Mouse (Mus musculus) spleen, embryonic (tissue): Measurements from ENCODE around the gene Kdm6a.

Experiments
- CTCF ChIA-PET: fragments of 350-600 bp; sonication (Branson Sonifier 250); formaldehyde crosslinking; loops from one replicate; lab custom pipeline; 2022; lab: Charles Lee

Gene Kdm6a

GRCm38 (mm10) chrX:18162192-18162857, at the start of gene Kdm6a:
Kdm6a (plus strand) TSS chrX:18162575.
- CTCF ChIA-PET, result no interaction called here

DNA sequence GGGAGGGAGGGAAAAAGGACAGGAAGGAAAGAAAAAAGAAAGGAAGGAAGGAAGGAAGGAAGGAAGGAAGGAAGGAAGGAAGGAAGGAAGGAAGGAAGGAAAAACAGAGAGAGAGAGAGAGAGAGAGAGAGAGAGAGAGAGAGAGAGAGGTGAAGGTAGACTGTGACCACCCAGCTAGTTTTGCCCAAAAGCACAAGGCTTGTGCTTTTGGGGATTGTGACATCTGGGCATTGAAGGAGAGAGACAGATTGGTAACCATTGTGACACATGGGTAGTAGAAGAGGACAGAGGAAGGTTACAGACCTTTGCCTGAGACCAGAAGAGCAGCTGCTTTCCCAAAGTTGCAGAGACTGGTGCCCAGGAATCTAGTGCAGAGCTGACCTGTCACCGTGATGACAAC, 16.8 kb upstream of the Kdm6a start, which contains the start of gene Dusp21:
Gene Dusp21, plus strand, starts transcription at position 301 of the 400 bp plus-strand sequence.
- CTCF ChIA-PET, result no interaction called here

DNA sequence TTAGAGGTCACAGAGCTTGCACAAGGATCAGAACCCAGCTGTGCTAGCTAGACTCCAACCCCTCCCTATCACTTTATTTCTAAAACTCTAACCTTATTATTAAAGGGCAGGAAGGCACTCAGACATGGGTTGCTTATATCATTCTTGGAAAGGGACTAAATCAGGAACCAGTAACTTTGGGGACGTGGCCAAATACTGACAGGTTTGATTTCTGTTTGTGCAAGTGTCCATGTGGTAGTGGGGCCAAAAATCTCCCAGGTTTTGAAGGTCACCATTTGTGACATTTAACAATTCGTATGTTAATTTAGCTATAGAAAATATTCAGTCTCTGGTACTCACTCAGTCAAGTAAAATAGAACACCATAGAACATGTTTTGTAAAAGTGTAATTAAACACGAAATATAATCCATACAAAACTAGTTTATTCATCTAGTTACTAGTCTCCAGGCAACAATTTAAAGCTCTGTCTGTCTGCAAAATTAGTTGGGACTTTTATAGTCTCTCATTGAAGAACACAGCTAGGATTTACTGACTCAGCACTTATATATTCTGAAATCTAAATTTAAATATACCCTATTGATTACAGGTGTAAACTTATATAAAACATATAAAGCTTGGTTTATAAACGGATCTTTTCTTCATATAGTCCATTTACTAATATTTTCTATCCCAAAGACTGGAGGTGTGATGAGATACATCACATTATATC, 1.5 kb upstream of the Kdm6a start:
- CTCF ChIA-PET, result no interaction called here

GRCm38 (mm10) chrX:18161796-18162191, 581 bp upstream of the Kdm6a start:
- CTCF ChIA-PET, result no interaction called here

DNA sequence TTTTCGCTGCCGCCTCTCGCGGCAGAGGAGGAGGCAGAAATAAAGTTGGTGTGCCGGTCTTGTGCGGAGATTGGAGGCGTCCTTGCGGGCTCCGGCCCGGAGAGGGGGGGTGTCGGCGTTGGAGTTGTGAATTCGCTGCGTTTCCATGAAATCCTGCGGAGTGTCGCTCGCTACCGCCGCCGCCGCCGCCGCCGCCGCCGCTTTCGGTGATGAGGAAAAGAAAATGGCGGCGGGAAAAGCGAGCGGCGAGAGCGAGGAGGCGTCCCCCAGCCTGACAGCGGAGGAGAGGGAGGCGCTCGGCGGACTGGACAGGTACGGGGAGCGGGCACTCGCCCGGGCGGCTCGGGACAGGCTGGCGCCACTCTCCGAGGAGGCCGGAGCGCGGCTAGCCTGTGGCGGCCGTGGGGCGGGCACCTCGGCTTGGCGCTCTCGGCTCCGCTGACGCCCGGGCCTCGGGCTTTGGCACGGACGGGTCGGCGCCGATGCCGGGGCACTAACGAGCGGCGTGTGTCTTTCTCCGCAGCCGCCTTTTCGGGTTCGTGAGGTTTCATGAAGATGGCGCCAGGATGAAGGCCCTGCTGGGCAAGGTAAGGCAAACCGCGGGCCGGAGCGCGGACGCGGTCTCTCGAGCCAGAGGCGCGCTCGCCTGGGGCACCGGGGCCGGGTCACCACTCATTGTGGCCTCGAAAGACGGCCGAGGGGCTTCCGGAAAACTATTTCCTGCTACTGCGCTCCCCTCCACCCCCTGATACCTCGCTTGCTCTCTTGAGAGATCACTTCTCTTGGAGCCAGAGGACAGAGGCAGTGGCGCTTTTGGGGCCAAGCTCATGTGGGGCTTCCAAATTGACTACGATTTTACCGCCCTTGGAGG, 721 bp downstream of the Kdm6a start:
- CTCF ChIA-PET, result no interaction called here

- CTCF ChIA-PET, result no interaction called here
Measured at GRCm38 (mm10) chrX:18163917-18164624, 1.7 kb downstream of the Kdm6a start.

DNA sequence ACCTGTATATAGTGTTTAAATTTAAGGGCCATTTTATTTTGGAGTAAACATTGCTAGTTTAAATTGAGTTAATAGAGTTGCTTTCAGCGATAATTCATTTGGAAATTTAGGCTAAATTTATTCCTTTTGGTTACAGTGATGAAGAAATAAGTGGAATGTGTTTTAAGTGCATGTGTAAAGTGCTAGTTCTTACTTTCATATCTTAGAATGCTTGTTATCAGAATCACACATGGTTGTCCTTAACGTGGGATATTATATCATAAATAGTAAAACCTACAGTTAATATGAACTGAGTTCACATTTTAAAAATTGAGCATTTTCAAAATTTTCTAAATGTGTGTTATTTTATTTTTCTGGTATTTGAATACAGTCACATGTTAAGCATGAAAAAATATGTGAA, 2.7 kb downstream of the Kdm6a start:
- CTCF ChIA-PET, result no interaction called here

- CTCF ChIA-PET, result no interaction called here
Measured at GRCm38 (mm10) chrX:18166961-18167360, 4.6 kb downstream of the Kdm6a start.

GRCm38 (mm10) chrX:18168940-18169339, 6.6 kb downstream of the Kdm6a start:
- CTCF ChIA-PET, result interaction anchor here (0.6 kb wide), 1 partner anchor 22 kb away, joined by 3 read pairs; no protein-coding TSS in a partner anchor

GRCm38 (mm10) chrX:18174831-18175230, 12.5 kb downstream of the Kdm6a start:
- CTCF ChIA-PET, result no interaction called here

GRCm38 (mm10) chrX:18177803-18178202, 15.4 kb downstream of the Kdm6a start:
- CTCF ChIA-PET, result no interaction called here

GRCm38 (mm10) chrX:18179492-18179891, 17.1 kb downstream of the Kdm6a start:
- CTCF ChIA-PET, result no interaction called here

DNA sequence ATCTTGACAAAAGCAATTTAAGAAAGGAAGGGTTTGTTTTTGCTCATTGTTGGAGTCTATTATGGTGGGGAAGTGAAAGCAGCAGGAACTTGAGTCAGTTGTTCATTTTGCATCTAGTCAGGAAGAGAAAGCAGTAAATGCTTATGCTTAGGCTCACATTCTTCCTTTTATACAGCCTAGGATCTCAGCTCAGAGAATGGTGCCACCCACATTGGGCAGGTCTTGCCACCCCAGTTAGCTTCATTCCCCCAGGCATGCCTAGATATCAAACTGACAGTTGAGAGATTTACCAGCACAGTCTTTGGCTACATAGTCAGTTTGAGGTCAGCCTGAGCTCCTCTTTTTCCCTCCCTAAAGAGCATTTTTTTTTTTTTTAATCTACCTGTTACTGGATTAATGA, 24.8 kb downstream of the Kdm6a start:
- CTCF ChIA-PET, result no interaction called here

DNA sequence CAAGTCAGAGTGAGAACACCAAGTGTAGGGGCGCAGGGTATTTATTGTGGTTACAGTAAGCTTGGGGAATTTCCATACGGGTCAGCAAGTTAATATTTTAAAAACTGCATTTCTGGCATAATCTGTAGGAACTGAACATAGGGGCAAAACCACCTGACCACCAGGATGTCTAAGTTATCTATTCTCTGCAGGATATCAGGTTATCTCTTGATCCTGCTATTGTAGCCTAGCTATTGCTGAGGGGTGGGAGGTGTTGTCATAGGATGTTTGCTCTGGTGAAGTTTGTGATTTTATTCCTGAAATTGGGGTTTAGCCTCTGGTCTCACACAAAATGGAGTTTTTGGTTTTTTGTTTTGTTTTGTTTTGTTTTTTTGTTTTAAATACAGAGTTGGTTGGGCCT, 25.9 kb downstream of the Kdm6a start:
- CTCF ChIA-PET, result no interaction called here

GRCm38 (mm10) chrX:18239572-18239971, 77.2 kb downstream of the Kdm6a start:
- CTCF ChIA-PET, result no interaction called here

DNA sequence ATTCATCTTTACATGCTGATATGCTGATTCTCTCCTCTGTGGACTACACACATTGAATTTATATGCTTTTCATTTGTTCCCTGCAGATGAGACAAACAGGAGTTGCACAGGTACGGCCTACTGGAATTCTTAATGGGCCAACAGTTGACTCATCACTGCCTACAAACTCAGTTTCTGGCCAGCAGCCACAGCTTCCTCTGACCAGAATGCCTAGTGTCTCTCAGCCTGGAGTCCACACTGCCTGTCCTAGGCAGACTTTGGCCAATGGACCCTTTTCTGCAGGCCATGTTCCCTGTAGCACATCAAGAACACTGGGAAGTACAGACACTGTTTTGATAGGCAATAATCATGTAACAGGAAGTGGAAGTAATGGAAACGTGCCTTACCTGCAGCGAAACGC, 88.2 kb downstream of the Kdm6a start:
- CTCF ChIA-PET, result no interaction called here

DNA sequence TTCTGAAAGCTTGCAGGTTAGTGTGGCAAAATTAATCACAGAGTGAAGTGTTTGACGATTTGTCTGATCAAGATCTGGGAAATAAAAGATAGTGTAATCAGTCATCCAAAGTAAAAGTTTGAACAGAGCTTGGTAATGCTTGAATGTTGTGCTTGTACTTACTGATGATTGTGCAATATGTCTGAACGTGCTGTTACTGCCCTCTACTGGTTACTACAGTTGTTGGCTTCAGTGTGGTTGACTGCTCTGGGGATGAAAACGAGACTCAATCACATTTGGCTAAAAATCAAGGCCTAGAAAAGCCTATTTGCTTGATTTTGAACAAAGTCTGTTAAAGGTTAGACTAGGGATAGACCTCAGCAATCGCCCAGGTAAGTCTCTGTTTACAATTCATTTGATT, 92.4 kb downstream of the Kdm6a start:
- CTCF ChIA-PET, result no interaction called here

DNA sequence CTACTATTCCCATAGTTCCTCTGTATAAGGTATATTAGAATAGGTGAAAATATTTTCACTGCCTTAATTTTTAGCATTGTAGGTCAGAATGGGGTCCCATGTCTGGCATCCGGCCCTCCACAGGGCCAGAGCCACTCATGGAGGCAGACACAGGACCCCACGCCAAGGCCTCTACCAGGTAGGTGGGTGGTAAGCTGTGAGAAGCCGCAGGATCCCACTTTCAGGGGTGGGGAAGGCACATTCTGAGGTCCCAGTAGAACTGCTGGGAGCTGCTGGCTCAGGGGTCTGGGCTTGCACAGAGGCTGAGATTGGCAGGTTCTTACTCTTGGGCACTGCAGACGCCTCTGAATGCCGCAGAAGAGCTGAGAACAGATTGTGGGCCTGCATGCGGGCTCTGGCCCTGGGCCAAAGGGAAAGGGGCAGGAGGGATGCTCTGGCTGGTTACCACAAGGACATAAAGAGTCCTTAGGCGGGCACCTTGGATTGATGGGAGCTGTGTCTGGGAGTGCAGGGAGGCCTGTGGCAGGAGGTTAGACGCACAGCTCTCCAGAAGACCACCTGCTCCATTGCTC, 95.9 kb downstream of the Kdm6a start:
- CTCF ChIA-PET, result no interaction called here

GRCm38 (mm10) chrX:18278561-18278960, 116.2 kb downstream of the Kdm6a start:
- CTCF ChIA-PET, result interaction anchor here (0.6 kb wide), 1 partner anchor 11 kb away, joined by 3 read pairs; no protein-coding TSS in a partner anchor

DNA sequence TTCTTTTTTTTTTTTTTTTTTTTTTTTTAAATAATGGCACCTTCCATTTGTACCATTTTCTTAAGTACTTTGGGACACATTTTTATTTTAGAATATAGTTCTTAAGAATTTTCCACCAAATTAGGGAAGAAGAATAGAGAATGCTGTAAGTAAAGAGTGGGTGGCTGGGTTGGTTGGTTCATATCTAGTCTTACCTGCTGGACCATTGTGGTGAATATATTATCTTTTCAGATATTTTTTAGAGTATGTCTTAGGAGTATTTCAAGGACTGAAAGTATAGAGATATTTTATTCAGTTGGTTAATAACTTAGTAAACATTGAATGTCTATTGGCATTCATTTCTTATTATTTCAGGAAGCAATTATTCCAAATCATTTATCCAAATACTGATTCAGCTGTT, 117.8 kb downstream of the Kdm6a start:
- CTCF ChIA-PET, result no interaction called here
